Mouse (Mus musculus) liver, embryonic 15.5 days (tissue): ENCODE data around the gene Cldn9. TPM values are rescaled to one million over a fixed set of nuclear protein-coding genes. Genes with fewer than 3 reads are reported as not detected.

Experiments
- ATAC-seq: fragments of 200-750 bp; cut with Nextera tagmentation; 2 replicates; pipeline ENCODE4 v1.8.0; 2017; ENCODE audit warnings: moderate number of reproducible peaks, mild to moderate bottlenecking, moderate library complexity; ENCODE audit not compliant: insufficient read depth
- H3K27ac ChIP-seq: fragments of 300-500 bp; sonication (generic); replicated peaks from 2 replicates; pipeline ENCODE4 v1.5.1; 2015; ENCODE audit warnings: mild to moderate bottlenecking, inconsistent platforms
- H3K27me3 ChIP-seq: fragments of 300-500 bp; sonication (generic); 2 replicates; pipeline ENCODE4 v1.6.1; 2015; ENCODE audit warnings: mild to moderate bottlenecking, inconsistent platforms
- H3K36me3 ChIP-seq: fragments of 300-500 bp; sonication (generic); replicated peaks from 2 replicates; pipeline ENCODE4 v1.6.1; 2015; ENCODE audit warnings: moderate library complexity, mild to moderate bottlenecking, inconsistent platforms
- H3K4me1 ChIP-seq: fragments of 300-500 bp; sonication (generic); replicated peaks from 2 replicates; pipeline ENCODE4 v1.6.1; 2015; ENCODE audit warnings: inconsistent platforms
- H3K4me2 ChIP-seq: fragments of 300-500 bp; sonication (generic); 2 replicates; pipeline ENCODE4 v1.6.1; 2015; ENCODE audit warnings: moderate library complexity, mild to moderate bottlenecking, inconsistent platforms
- H3K4me3 ChIP-seq: fragments of 300-500 bp; sonication (generic); replicated peaks from 2 replicates; pipeline ENCODE4 v1.5.1; 2015; ENCODE audit warnings: mild to moderate bottlenecking, inconsistent platforms
- H3K9ac ChIP-seq: fragments of 300-500 bp; sonication (generic); 2 replicates; pipeline ENCODE4 v1.6.1; 2015; ENCODE audit warnings: moderate library complexity, mild to moderate bottlenecking, inconsistent platforms
- H3K9me3 ChIP-seq: fragments of 300-500 bp; sonication (generic); replicated peaks from 2 replicates; pipeline ENCODE4 v1.6.1; 2016; ENCODE audit warnings: inconsistent platforms
- WGBS: fragments of 180-500 bp; shearing (Covaris S2); methylation state at CpG from one replicate; pipeline ENCODE4 v1.1.7; 2015; ENCODE audit warnings: mixed read lengths; ENCODE audit not compliant: insufficient replicate concordance; 5-methylcytosine and 5-hydroxymethylcytosine counted together
- polyA plus RNA-seq: library from polyadenylated mRNA; unstranded; fragments of >200 nt; fragmentation: Nextera tagmentation; extraction: Ambion mirVana; gene quantifications from 2 replicates; pipeline ENCODE4 v1.2.1, GENCODE M21; 2015

The Cldn9 gene
- not detected in 2 replicates for polyA plus RNA-seq

GRCm38 (mm10) chr17:23683856-23684672 lies at the start of gene Cldn9:
Gene Cldn9, minus strand, starts transcription at chr17:23684026.
- no peak within 1 kb of the TSS for H3K27ac ChIP-seq
- 0 out of 2 replicates have a peak, but pooled peaks cover 4% of the 10 kb centered on the region for H3K4me1 ChIP-seq
- no peak for ATAC-seq
- H3K27me3 ChIP-seq: peaks cover 64% of the 10 kb centered on the region
- H3K9me3 ChIP-seq: no peaks in the 10 kb centered on the region
- H3K9ac ChIP-seq: no peak within 1 kb of the TSS
- no peaks in the 10 kb centered on the region for H3K36me3 ChIP-seq
- H3K4me2 ChIP-seq: no peak within 1 kb of the TSS
- 28% methylated on average over 15 of the region's 15 CpGs for WGBS
- H3K4me3 ChIP-seq: no peak within 1 kb of the TSS

GRCm38 (mm10) chr17:23730441-23730840 lies 46.6 kb upstream of the Cldn9 start:
- 69% methylated on average over 1 of the region's 1 CpGs for WGBS
- Histone ChIP-seq H3K9ac (no peak overlapping the region), H3K27me3 (no peaks in the 10 kb centered on the region), H3K36me3 (peaks cover 33% of the 10 kb centered on the region), H3K4me1 (peaks cover 26% of the 10 kb centered on the region), H3K9me3 (no peaks in the 10 kb centered on the region), H3K27ac (no peak overlapping the region), H3K4me2 (no peak overlapping the region), H3K4me3 (no peak overlapping the region)
- no peak for ATAC-seq

- peak; percentile 87 for ATAC-seq
- Histone ChIP-seq H3K4me3 (peak overlapping the region; percentile 79), H3K27ac (peak overlapping the region; percentile 90), H3K4me2 (peak overlapping the region; percentile 76), H3K9ac (peak overlapping the region; percentile 81), H3K4me1 (peaks cover 30% of the 10 kb centered on the region), H3K9me3 (no peaks in the 10 kb centered on the region), H3K27me3 (peaks cover 5% of the 10 kb centered on the region; the same call in 1 of the 2 replicates), H3K36me3 (no peaks in the 10 kb centered on the region)
- under 1% methylated on average over 20 of the region's 20 CpGs for WGBS
These were observed 42.9 kb upstream of the Cldn9 start for GRCm38 (mm10) chr17:23726758-23727142.

GRCm38 (mm10) chr17:23725999-23726757 lies 42.4 kb upstream of the Cldn9 start, which contains the start of gene Pkmyt1:
Gene Pkmyt1, plus strand, starts transcription at chr17:23726336.
- Histone ChIP-seq H3K4me1 (peaks cover 30% of the 10 kb centered on the region), H3K9me3 (no peaks in the 10 kb centered on the region), H3K4me3 (peak within 1 kb of the TSS; percentile 79), H3K9ac (peak within 1 kb of the TSS; percentile 81), H3K27ac (peak within 1 kb of the TSS; percentile 90), H3K36me3 (no peaks in the 10 kb centered on the region), H3K4me2 (peak within 1 kb of the TSS; percentile 76), H3K27me3 (peaks cover 5% of the 10 kb centered on the region; the same call in 1 of the 2 replicates)
- ATAC-seq: peak; percentile 88
- WGBS: 2% methylated on average over 72 of the region's 73 CpGs

GRCm38 (mm10) chr17:23725477-23725876 lies 41.7 kb upstream of the Cldn9 start:
- ATAC-seq: no peak
- Histone ChIP-seq H3K4me2 (peak overlapping the region; percentile 76), H3K9ac (peak overlapping the region; percentile 63), H3K27ac (peak overlapping the region; percentile 80), H3K27me3 (peaks cover 9% of the 10 kb centered on the region; the same call in 1 of the 2 replicates), H3K9me3 (no peaks in the 10 kb centered on the region), H3K36me3 (no peaks in the 10 kb centered on the region), H3K4me3 (peak overlapping the region; percentile 79), H3K4me1 (peaks cover 30% of the 10 kb centered on the region)
- 40% methylated on average over 4 of the region's 4 CpGs for WGBS

- Histone ChIP-seq H3K27ac (no peak within 1 kb of the TSS), H3K4me2 (no peak within 1 kb of the TSS), H3K27me3 (peaks cover 19% of the 10 kb centered on the region), H3K9me3 (no peaks in the 10 kb centered on the region), H3K36me3 (no peaks in the 10 kb centered on the region), H3K4me3 (no peak within 1 kb of the TSS), H3K4me1 (peaks cover 19% of the 10 kb centered on the region), H3K9ac (no peak within 1 kb of the TSS)
- 80% methylated on average over 7 of the region's 7 CpGs for WGBS
- ATAC-seq: no peak
These were observed 38.7 kb upstream of the Cldn9 start, which contains the start of gene 1520401A03Rik for GRCm38 (mm10) chr17:23722376-23723125. Gene 1520401A03Rik, minus strand, starts transcription at chr17:23722783.

GRCm38 (mm10) chr17:23721886-23722285 lies 38.1 kb upstream of the Cldn9 start:
- 64% methylated on average over 2 of the region's 2 CpGs for WGBS
- Histone ChIP-seq H3K27ac (no peak overlapping the region), H3K27me3 (peaks cover 19% of the 10 kb centered on the region), H3K4me2 (no peak overlapping the region), H3K4me3 (no peak overlapping the region), H3K4me1 (peaks cover 12% of the 10 kb centered on the region), H3K9me3 (no peaks in the 10 kb centered on the region), H3K9ac (no peak overlapping the region), H3K36me3 (no peaks in the 10 kb centered on the region)
- no peak for ATAC-seq

- Histone ChIP-seq H3K9ac (no peak overlapping the region), H3K4me3 (no peak overlapping the region), H3K4me1 (no peaks in the 10 kb centered on the region), H3K4me2 (no peak overlapping the region), H3K27me3 (peaks cover 20% of the 10 kb centered on the region), H3K36me3 (no peaks in the 10 kb centered on the region), H3K27ac (no peak overlapping the region), H3K9me3 (no peaks in the 10 kb centered on the region)
- WGBS: 23% methylated on average over 1 of the region's 1 CpGs
- ATAC-seq: no peak
These were observed 35.6 kb upstream of the Cldn9 start for GRCm38 (mm10) chr17:23719455-23719854.

GRCm38 (mm10) chr17:23717003-23717402 lies 33.2 kb upstream of the Cldn9 start:
- Histone ChIP-seq H3K27me3 (peaks cover 21% of the 10 kb centered on the region), H3K4me1 (no peaks in the 10 kb centered on the region), H3K27ac (no peak overlapping the region), H3K4me2 (no peak overlapping the region), H3K9me3 (no peaks in the 10 kb centered on the region), H3K9ac (no peak overlapping the region), H3K4me3 (no peak overlapping the region), H3K36me3 (no peaks in the 10 kb centered on the region)
- no peak for ATAC-seq
- WGBS: 29% methylated on average over 2 of the region's 2 CpGs

GRCm38 (mm10) chr17:23706212-23706611 lies 22.4 kb upstream of the Cldn9 start:
- WGBS: 0% methylated on average over 3 of the region's 3 CpGs
- peaks cover 56% of the 10 kb centered on the region for H3K27me3 ChIP-seq
- no peak for ATAC-seq

More at GRCm38 (mm10) chr17:23706212-23706611, 22.4 kb upstream of the Cldn9 start:
- H3K9me3 ChIP-seq: no peaks in the 10 kb centered on the region
- H3K9ac ChIP-seq: no peak overlapping the region
- H3K4me1 ChIP-seq: no peaks in the 10 kb centered on the region
- H3K27ac ChIP-seq: no peak overlapping the region
- H3K4me3 ChIP-seq: no peak overlapping the region
- H3K36me3 ChIP-seq: no peaks in the 10 kb centered on the region
- H3K4me2 ChIP-seq: no peak overlapping the region
